Mouse (Mus musculus): ENCODE data around the gene Foxm1. TPM values are rescaled to one million over a fixed set of nuclear protein-coding genes. Genes with fewer than 3 reads are reported as not detected.

Gene Foxm1
- total and polyA plus RNA-seq, 3 experiments, result 13.7 to 61.9 (median 31.1) TPM

DNA sequence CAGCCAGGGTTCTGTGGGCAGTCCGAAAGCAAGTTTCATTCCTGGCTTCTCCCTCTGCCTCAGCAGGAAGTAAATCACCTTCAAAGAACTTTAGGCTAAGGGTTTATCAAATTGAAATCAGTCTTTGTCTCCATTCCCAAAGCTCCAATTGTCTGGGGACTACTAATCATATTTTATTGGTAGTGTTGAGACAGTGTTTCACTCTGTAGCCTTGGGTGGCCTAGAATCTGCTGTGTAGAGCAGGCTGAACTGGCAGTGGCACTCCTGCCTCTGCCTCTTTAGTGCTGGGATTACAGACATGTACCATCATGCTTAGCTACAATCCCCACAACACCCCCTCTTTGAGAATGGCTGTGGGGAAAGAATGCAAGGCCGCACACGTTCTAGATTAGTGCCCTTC, 58.7 kb downstream of the Foxm1 start:
- no peak for DNase-seq (ENCODE audit: low read depth, low spot score)
- Histone ChIP-seq H3K9me3 (replicated peaks; ENCODE audit: insufficient read depth, low read length) (no peaks in the 10 kb centered on the region), H3K9ac (ENCODE audit: control insufficient read depth, low read depth, low read length, poor library complexity, severe bottlenecking) (no peak overlapping the region), H3K27me3 (ENCODE audit: control insufficient read depth in 1 of 2, insufficient read depth in 2 of 2, low read length in 2 of 2) (no peaks in the 10 kb centered on the region), H3K27ac (ENCODE audit: control insufficient read depth, low read depth, low read length) (no peak overlapping the region), H3K4me1 (ENCODE audit: control insufficient read depth in 1 of 2, insufficient read depth in 2 of 2, low read length in 2 of 2) (no peaks in the 10 kb centered on the region), H3K4me3 (ENCODE audit: control insufficient read depth in 1 of 2, insufficient read depth in 1 of 2, low read depth in 2 of 2, low read length in 2 of 2) (no peak overlapping the region), H3K79me2 (ENCODE audit: control insufficient read depth, insufficient read depth, low read length, poor library complexity) (peaks cover 1% of the 10 kb centered on the region; the same call in 1 of the 2 replicates), H3K36me3 (ENCODE audit: control insufficient read depth in 1 of 2, insufficient read depth in 2 of 2, low read length in 2 of 2) (peaks cover 0 to 4% of the 10 kb centered on the region in 2 experiments; a peak in 2 of 4 replicates)
- TF ChIP-seq ZMIZ1 (IDR thresholded peaks at IDR 0.05; ENCODE audit: low read depth, low read length), result no peak
- no peak for TF ChIP-seq MYC (IDR thresholded peaks at IDR 0.05; ENCODE audit: low read depth, low read length)
- no peak for TF ChIP-seq BHLHE40 (IDR thresholded peaks at IDR 0.05; ENCODE audit: borderline replicate concordance, low read depth, low read length)
- TF ChIP-seq MYB (IDR thresholded peaks at IDR 0.05; ENCODE audit: low read depth, low read length), result no peak
- no peak for TF ChIP-seq ZC3H11A (IDR thresholded peaks at IDR 0.05; ENCODE audit: low read depth, low read length)
- no peak for TF ChIP-seq POLR2AphosphoS2 (IDR thresholded peaks at IDR 0.05; ENCODE audit: low read length)
- no peak for TF ChIP-seq CHD2 (IDR thresholded peaks at IDR 0.05; ENCODE audit: low read length)

- Histone ChIP-seq H3K4me3 (ENCODE audit: control insufficient read depth in 1 of 2, insufficient read depth in 1 of 2, low read depth in 2 of 2, low read length in 2 of 2) (peak overlapping the region; percentile 68 to 70), H3K27ac (ENCODE audit: control insufficient read depth, low read depth, low read length) (peak overlapping the region; percentile 98), H3K9ac (ENCODE audit: control insufficient read depth, low read depth, low read length, poor library complexity, severe bottlenecking) (peak overlapping the region; percentile 84), H3K27me3 (ENCODE audit: control insufficient read depth in 1 of 2, insufficient read depth in 2 of 2, low read length in 2 of 2) (no peaks in the 10 kb centered on the region), H3K4me1 (ENCODE audit: control insufficient read depth in 1 of 2, insufficient read depth in 2 of 2, low read length in 2 of 2) (no peaks in the 10 kb centered on the region), H3K9me3 (replicated peaks; ENCODE audit: insufficient read depth, low read length) (no peaks in the 10 kb centered on the region), H3K79me2 (ENCODE audit: control insufficient read depth, insufficient read depth, low read length, poor library complexity) (peaks cover 1% of the 10 kb centered on the region; the same call in 1 of the 2 replicates), H3K36me3 (ENCODE audit: control insufficient read depth in 1 of 2, insufficient read depth in 2 of 2, low read length in 2 of 2) (peaks cover 3 to 4% of the 10 kb centered on the region in 2 experiments; a peak in 2 of 4 replicates)
- peak; percentile 71 for DNase-seq (ENCODE audit: low read depth, low spot score)
- TF ChIP-seq POLR2AphosphoS2 (IDR thresholded peaks at IDR 0.05; ENCODE audit: low read length) (no peak), ZNF384 (IDR thresholded peaks at IDR 0.05; ENCODE audit: low read depth, low read length) (peak; percentile 69), HCFC1 (IDR thresholded peaks at IDR 0.05; ENCODE audit: low read depth, low read length) (no peak), TBP (IDR thresholded peaks at IDR 0.05; ENCODE audit: low read depth, low read length) (0 out of 2 replicates have a peak, but pooled peaks have one; percentile 5), JUND (IDR thresholded peaks at IDR 0.05; ENCODE audit: low read depth, low read length) (no peak), MYB (IDR thresholded peaks at IDR 0.05; ENCODE audit: low read depth, low read length) (no peak), EP300 (IDR thresholded peaks at IDR 0.05; ENCODE audit: low read depth in 1 of 2, low read length in 2 of 2) (peak in 1 of 2 experiments; percentile 62; a peak in 2 of 4 replicates), CHD1 (IDR thresholded peaks at IDR 0.05; ENCODE audit: low read depth, low read length) (peak; percentile 90), MEF2A (IDR thresholded peaks at IDR 0.05; ENCODE audit: extremely low read depth, insufficient replicate concordance, low read depth, low read length, poor library complexity, severe bottlenecking) (no peak), ZKSCAN1 (IDR thresholded peaks at IDR 0.05; ENCODE audit: low read depth, low read length) (no peak), MAZ (IDR thresholded peaks at IDR 0.05; ENCODE audit: low read depth, low read length) (peak; percentile 11; the same call in 1 of the 2 replicates), USF1 (IDR thresholded peaks at IDR 0.05; ENCODE audit: low read depth, low read length) (no peak), TAL1 (IDR thresholded peaks at IDR 0.05; ENCODE audit: low read length) (peak; percentile 29; the same call in 1 of the 2 replicates), E2F4 (IDR thresholded peaks at IDR 0.05; ENCODE audit: borderline replicate concordance, low read depth, low read length) (no peak), CHD2 (IDR thresholded peaks at IDR 0.05; ENCODE audit: low read length) (no peak)
Observed at GRCm38 (mm10) chr6:128423496-128424268, 60.9 kb downstream of the Foxm1 start.
